Mouse (Mus musculus) CD4-positive, CD25-positive, alpha-beta regulatory T cell, adult 4 months (primary cell): Measurements from ENCODE around the gene Ehd2. TPM values are rescaled to one million over a fixed set of nuclear protein-coding genes. Genes with fewer than 3 reads are reported as not detected.
"Not testable (repeated sequence)": the region's sequence is repeated elsewhere in the genome, so short reads cannot be mapped to it uniquely, and the experiment has no call there.

Source experiments
- ATAC-seq: one replicate; pipeline ENCODE4 v1.8.0; 2017
- polyA plus RNA-seq, 2 experiments: library from polyadenylated mRNA; unstranded; fragments of 100-300 nt; shearing (Covaris generic); gene quantifications; one replicate each; pipeline ENCODE4 v1.2.1; 2017

Ehd2 gene
- polyA plus RNA-seq, 2 experiments from 2014 or later, result 0.07 to 0.15 TPM

DNA sequence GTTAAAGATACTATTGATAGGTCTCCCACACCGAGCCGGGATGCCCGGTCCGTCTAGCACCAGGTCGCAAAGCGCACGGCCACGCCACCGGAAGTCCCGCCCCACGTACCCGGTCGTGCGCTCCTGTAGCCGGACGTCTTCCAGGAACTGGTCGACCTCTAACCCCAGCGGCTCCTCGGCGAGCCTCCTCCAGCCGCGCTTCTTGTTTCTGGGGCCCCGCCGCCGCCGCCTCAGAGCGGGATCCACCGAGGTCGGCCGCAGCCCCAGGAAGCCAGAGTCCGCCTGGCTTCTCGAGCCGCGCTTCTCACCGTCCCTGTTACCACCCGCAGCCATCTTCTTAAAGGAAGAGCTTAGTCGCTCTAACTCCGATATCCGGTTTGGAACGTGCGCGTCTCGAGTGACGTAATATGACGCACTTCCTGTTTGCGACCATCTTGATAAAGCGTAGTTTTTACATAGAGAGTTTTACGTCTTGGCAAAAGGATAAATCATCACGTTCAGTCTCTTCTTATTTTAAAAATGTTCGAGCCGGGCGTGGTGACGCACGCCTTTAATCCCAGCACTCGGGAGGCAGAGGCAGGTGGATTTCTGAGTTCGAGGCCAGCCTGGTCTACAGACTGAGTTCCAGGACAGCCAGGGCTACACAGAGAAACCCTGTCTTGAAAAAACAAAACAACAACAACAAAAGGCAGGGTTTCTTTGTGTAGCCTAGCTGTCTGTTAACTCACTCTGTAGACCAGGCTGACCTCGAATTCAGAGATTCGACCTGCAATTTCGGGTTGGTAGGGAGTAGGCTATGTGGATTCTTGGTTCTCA lies 21.4 kb downstream of the Ehd2 start, which contains the start of gene Nop53:
TSS of gene Nop53 (minus strand) at position 354 of the 816 bp plus-strand sequence.
- ATAC-seq, result peak; percentile 89

DNA sequence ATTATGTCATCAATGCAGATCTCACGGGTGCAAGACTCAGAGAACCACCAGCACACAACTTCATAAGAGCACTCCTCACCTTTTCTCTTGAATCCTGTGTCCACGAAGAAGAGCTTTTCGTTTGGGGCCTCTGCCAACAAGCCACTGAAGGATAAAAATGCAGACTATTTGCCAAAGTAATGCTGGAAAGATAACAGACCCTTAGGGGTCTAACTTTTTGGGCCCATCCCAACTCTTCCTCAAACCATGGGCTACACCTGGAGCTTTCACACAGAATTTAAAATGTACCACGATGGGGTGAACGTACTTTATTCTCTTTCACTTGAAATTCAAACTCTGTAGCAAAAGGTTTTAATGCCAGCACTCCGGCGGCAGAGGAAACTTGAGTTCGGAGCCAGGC lies 22.2 kb downstream of the Ehd2 start:
- no peak for ATAC-seq

DNA sequence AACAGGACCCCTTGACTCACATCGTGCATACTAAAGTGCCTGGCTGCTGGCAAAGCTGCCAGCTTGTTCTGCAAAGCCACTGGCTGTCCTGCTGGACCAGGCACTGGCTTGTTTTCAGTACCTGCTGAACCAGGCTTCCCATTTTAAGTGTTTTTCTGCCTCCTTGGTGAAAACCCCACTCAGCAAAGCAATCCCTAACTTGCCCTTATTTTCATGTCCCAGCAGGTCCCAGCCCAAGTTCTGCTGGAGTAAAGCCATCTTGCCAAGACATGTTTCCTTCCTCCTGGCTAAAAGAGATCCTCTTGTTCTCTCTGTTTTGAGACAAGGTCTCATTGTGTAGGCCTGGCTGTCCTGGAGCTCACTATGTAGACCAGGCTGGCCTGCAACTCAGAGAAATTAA lies 23.1 kb downstream of the Ehd2 start:
- no peak for ATAC-seq

DNA sequence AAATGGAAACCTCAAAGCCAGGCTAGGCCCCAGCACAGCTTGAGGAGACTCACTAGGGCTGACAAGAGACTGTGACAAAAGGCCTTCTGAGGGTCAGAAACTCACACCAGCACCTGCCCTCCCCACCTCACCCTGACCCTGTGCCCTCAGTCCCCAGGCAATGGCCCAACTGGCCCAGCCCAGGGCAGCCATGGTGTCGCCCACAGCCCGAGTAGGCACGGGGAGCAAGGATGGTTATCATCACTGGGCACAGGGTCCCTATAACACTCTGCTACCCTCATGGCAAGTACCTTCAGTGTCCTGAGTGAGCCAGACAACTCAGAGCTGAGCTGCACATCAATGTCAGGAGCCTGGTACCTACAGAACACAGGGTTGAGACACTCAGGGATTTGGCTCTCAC lies 28.7 kb downstream of the Ehd2 start:
- ATAC-seq, result no peak

DNA sequence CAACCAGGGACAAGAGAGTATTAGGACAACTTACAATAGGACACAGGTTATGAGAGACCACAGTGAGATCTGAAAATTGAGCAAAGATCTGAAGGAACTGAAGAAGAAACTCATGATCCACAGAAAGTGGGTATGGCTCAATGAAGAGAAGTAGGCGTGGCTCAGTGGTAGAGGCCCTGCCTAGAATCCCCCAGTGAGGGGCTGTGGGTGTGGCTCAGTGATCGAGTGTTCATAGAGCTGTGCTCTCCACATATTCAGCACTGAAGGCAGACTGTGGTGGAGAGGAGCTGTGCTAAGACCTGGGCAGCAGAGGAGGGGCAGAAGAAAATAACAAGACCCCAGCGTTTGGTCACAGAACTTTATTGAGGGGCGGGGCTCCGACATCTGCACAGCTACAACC lies 29.9 kb downstream of the Ehd2 start:
- ATAC-seq, result no peak

DNA sequence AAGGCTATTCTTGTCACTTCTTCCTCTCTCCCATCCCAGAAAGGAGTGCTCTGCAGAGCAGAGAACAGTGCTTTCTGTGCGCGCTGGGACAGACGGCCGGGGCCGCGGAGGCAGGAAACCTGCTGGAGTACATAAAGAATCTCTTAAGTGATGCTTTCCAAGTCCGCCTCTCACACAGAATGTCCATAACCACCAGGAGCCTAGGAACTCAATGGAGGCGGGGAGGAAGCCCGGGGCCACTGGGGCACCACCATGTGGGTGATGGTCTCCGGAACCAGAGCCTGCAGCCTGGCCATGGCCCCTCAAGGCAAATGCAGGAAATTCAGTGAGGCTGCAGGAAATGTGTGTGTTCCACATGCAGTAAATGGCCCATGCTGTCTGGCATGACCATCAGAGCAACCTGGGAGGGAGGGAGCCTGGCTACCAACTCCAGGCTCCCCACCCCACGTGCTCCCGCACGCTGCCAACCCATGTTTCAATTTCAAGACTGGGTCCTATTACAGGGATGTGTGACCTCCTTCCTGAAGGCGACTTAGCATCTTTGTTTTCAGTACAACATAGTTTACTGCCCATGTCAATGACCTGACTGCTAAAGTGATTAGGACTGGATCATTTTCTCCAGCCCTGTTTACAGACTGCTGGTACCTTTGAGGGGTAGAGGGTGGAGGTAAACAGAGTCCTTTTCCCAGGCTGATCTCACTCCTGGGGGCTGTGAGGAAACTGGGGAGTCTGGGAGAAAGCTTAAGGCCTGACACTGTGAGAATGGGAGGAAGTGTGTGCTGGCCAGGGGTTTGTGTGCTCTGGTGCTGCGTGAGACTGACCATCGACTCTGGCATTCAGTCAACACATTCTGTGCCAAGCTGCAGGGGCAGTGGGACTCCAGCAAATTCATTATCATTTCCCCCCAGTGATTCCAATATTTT lies 33.7 kb downstream of the Ehd2 start:
- ATAC-seq, result no peak

DNA sequence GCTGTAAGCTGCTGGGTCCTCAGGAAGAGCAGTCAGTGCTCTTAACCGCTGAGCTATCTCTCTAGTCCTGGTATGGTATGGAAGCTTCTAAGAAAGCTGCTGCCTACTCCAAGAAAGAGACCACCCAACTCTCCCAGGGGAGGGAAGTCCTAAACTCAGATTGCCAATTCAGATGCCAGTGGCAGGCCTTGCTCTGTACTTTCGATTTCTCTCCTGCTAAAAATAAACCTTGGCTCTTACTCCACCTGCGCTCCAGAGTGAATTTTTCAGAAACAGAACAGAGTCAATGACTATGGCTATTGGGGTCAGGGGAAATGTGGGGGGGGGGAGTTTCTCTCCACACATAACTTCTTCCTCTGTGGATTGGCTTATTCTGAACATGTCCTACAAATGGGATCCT lies 35.7 kb downstream of the Ehd2 start:
- ATAC-seq, result no peak

DNA sequence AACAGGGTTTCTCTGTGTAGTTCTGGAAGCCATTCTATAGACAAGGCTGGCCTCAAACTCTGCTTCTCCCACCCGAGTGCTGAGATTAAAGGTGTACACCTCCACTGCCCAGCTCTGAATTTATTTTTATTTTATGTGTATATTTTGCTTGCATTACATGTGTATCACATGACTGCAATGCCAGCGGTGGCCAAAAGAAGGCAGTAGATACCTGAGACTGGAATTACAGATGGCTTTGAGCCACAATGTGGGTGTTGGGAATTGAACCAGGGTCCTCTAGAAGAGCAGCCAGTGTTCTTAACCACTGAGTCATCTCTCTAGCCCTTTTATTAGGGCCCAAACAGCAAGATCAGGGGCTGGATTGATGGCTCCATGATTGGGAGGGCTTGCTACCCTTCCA lies 36.8 kb downstream of the Ehd2 start:
- ATAC-seq, result no peak

DNA sequence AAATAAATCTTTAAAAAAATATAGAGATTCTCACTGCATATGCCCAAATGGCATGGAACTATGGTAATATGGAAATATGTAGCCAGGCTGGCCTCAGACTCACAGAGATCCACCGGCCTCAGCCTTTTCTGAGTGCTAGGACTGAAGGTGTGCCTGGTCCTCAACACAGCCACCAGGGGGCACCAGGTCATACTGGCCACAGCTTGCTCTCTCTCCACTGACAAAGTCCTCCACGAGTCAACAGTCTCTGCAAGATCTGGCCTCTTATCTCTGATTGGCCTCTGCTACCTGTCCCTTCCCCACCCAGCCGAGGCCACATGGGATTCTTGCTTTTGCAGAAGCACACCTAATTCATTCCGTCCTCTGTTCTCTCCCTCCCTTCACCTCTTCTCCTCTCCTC lies 37.5 kb downstream of the Ehd2 start:
- ATAC-seq, result peak; percentile 85

DNA sequence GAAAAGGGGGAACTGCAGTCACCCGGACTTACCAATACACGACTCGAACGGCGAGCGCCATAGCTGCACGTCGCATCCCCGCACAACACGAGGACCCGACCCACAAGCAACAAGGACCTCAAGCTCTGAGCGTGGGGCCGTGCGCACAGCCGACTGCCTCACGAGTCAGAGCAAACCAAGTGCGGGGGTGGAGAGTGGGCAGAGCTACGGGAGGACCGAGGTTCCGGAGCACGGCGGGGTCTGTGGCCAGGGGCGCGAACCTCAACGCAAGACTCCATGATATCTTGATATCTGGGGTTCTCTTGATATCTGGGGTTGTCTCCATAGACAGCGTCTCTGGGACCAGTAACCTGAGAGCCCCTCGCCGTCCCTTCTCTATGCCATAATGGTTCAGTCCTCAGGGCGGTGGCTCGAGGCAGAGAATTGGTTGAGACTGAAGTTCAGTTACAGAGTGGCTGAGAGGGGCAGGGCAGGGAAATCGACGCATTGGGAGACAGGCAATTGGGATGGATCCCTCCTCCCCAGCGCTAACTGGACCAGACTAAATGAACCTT lies 45.1 kb downstream of the Ehd2 start, which contains the start of gene Selenow:
TSS of gene Selenow (minus strand) at position 183 of the 554 bp plus-strand sequence.
- peak; percentile 95 for ATAC-seq

DNA sequence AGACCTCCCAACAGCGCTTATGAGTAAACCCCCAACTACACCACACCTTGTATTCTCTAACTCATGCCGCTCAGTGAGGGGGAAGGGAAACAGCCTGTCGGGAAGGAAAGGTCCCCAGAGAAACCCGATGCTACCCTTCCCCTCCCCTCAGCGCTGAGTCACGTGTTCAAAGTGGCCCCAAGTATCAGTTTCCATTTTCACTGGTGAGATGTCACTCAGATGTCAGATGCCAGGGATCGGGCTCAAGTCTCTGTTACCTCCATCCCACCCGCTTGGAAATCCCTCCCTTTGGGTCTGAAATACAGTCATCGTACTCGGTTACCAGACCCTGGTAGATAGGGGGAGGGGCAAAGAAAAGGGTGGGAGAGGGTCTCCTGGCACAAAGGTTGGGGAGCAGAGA lies 45.6 kb downstream of the Ehd2 start:
- peak; percentile 66 for ATAC-seq

DNA sequence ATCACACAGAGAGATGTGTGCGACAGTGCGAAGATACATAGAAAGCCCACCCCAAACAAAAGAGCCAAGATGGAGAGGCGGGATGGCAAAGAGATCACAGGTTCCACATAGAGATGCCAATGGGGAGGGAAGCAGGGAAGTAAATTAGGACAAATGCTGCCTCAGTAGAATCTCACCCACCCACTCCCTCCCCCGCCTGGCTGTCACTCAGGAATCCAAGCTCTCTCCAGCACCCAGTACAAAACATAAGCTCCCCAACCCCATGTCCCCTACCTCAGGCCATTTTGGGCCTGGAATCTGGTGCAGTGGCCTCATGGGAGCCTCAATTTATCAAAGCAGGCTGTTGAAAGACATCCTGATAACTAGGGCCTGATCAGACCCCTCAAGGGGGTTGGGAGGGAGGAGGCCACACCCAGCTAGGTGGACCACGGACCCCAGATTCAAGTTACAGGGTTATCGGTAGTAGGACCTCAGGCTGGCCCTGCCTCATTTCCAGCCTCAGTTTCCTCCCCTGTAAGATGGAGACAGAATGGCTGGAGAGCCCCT lies 46.6 kb downstream of the Ehd2 start:
- no peak for ATAC-seq

DNA sequence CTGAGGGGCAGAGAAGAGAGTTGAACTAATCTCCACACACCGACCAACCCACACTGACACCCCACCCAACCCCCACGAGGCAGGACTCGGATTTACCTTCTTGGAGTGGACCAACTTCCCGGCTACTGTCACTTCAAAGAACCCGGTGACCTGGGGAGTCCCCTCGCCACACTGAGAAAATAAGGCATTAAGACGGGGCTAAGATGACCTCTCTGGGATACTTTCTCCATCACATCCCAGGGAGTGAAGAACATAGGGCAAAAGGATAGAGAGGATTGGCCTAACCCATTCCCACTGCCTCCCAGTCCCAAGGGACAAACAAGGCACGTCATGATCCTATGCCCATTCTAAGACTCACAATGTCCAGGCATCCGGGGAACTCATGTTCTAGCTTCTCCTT lies 47.4 kb downstream of the Ehd2 start:
- no peak for ATAC-seq

DNA sequence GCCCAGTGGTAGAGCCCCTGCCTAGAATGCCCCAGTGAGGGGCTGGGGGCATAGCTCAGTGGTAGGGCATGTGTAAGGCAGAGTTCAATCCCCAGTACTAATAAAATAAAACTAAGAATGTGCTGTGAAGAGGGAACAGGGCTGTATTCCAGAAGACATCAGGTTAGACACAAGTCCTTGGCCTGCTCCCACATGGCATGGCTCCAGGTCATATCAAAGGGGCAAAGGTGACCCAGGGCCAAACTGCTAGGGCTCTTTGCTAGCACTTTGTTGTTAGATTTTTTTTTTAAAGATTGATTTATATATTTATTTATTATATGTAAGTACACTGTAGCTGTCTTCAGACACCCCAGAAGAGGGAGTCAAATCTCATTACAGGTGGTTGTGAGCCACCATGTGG lies 49.0 kb downstream of the Ehd2 start:
- ATAC-seq, result no peak

DNA sequence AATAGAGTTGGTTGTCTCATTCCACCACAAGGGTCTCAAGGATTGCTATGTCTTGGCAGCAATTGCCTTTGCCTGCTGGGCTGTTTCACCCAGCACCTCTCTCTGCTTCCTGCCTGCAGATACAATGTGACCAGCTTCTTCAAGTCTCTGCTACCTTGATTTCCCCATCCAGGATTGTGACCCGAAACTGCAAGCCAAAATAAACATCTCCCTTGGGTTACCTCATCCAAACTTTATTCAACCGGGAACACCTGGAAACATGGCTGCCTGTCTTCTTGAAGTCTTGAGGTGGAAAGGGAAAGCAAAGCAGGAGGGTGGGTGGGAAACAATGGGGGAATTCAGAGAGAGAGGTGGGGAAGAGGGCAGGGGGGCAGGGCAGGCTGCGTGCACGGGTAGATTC lies 50.4 kb downstream of the Ehd2 start:
- ATAC-seq, result no peak

DNA sequence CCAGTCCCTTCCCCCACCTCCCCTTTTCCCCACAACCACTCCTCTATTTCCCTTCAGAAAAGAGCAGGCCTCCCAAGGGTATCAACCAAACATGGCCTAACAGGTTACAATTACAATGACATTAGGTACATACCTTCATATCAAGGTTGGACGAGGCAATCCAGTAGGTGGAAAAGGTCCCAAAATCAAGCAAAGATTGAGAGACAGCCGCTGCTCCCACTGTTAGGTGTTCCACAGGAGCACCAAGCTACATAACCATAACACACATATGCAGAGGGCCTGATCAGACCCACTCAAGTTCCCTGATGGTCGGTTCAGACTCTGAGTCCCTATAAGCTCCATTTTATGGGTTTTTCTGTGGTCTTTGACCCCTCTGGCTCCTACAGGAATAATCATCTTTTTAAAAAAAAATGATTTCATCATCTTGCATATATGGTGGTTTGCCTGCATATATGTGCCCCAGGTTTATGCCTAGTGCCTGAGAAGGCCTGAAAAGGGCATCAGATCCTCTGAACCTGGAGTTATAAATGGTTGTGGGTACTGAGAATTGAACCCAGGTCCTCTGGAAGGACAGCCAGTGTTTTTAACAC lies 51.1 kb downstream of the Ehd2 start:
- ATAC-seq, result no peak

DNA sequence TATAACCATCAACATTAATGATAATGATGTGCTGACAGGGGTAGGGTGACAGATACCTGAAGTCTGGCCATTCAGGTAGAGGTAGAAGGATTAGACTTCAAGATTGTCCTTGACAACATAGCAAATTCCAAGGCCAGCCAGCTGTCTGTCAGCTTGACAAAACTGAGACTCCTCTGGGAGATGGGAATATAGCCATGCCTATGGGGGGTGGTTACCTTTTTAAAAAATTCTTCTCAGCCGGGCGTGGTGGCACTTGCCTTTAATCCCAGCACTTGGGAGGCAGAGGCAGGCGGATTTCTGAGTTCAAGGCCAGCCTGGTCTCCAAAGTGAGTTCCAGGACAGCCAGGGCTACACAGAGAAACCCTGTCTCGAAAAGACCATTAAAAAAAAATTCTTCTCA lies 51.7 kb downstream of the Ehd2 start:
- ATAC-seq, result not testable (repeated sequence)

DNA sequence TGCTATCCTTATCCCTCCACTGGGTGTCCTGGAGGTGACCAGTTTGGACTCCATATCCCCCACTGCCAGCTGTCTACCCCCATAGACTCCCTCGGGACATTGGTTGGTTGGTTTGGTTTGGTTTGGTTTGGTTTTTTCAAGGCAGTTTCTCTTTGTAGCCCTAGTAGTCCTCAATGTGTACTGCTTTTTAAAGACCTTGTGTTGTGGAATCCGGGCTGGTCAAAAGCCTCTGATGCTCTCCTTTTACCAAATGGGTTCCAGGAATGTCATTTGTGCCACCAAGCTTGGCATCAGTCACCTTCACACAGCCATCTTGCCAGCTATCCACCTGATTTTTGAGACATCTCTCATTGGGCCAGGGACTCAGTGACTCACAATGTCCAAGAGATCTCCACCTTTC lies 52.6 kb downstream of the Ehd2 start:
- ATAC-seq, result no peak

DNA sequence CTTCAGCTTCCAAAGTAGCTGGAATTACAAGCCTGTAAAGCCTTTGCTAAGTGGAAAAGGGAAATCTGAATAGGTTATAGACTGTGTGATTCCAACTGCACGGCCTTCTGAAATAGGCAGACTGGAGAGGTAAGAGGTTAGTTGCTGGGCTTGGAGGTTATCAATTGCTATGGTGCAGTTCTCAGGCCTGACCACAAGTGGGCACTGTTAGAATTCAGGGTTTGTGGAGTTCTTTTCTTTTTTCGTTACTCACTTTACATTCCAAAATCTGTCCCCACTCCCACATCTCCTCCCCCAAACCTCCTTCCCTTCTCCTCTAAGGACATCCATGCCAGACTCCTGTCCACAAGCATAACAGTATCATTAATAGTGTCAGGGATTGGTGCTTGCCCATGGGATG lies 53.1 kb downstream of the Ehd2 start:
- ATAC-seq, result peak; percentile 76

DNA sequence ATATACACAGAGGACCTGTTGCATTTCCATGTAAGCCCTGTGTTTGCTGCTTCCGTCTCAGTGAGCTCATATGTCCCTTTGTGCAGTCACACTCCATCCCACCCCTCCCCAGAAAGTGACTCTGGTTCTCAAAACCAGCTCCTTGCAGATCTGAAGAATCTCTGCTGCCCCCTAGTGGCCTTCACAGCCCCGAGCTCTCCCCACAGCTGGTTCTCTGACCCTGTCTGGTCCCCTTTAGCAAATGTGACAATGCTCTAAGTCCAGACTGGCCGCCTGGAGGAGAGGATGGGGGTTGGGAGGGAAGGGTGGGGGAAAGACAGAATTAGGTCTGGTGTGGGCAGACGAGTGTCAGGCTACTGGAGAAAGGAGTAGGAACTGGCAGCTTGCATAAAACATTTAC lies 55.2 kb downstream of the Ehd2 start:
- peak; percentile 73 for ATAC-seq

DNA sequence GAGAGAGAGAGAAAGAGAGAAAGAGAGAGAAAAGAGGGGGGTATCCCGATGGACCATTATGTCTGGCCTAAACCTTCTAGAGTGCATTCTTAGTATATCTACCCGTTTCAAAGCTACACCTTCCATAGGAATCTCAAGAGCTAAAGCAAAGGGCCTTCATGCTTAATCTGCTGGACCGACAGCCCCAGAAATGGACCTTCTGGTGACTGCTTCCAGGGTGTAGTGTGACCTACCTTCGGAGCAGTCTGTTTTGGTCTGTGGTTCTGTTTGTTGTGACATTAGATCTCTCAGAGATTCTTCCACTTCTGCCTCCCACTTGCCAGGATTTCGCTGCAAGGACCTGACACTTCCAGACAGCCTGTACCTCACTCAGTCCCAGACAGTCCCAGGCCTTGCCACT lies 56.8 kb downstream of the Ehd2 start:
- no peak for ATAC-seq

DNA sequence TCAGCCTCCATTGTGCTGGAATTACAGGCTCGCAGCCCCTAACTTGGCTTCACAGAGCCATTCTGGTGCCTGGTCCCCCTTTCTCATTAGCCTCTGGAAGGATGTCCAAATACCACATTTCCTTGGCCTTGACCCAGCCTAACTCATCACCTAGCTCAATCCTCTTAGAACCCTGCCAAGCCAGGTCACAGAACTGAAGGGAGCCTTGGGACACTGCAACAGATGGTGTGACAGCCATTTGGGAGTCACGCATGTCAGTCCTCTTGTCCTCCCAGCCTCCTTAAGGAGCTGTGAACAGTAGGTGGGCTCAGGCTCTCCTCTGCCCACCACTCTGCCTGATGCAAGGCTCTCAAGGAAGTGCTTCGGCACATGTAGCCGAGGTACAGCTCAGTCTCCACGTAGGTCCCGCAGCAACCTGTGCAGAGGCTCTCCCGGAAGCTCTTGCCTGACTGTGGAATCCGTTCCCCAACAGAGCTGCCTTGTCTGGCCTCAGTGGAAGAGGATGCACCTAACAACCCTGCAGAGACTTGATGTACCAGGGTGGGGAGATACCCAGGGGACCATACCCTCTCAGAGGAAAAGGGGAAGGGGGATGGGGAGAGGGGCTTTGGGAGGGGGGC lies 59.3 kb downstream of the Ehd2 start:
- ATAC-seq, result no peak
